Mouse (Mus musculus) CH12.LX (cell line): Measurements from ENCODE around the gene Gm1993.
"Not testable (repeated sequence)": the region's sequence is repeated elsewhere in the genome, so short reads cannot be mapped to it uniquely, and the experiment has no call there.

ENCODE experiments used
- CHD2 ChIP-seq: IDR thresholded peaks from 2 replicates; pipeline ENCODE4 v1.6.1; 2011; ENCODE audit warnings: low read length, improper control_type of control experiment
- CTCF ChIP-seq, 2 experiments: IDR thresholded peaks in 1 of 2; conservative IDR thresholded peaks in 1 of 2; 2 replicates each; pipeline ENCODE4 v1.5.1; 2011 to 2012; ENCODE audit warnings: low read depth in 2 of 2, low read length in 2 of 2, improper control_type of control experiment in 1 of 2, inconsistent platforms in 1 of 2, mild to moderate bottlenecking in 1 of 2, moderate library complexity in 1 of 2
- E2F4 ChIP-seq: IDR thresholded peaks from 2 replicates; pipeline ENCODE4 v1.6.1; 2011; ENCODE audit warnings: low read depth, low read length, improper control_type of control experiment; ENCODE audit not compliant: insufficient replicate concordance
- EP300 ChIP-seq: IDR thresholded peaks from 2 replicates; pipeline ENCODE4 v1.6.1; 2011; ENCODE audit warnings: low read length, improper control_type of control experiment
- IRF4 ChIP-seq: IDR thresholded peaks from 2 replicates; pipeline ENCODE4 v1.6.1; 2014; ENCODE audit warnings: low read depth, mild to moderate bottlenecking, inconsistent platforms, low read length, improper control_type of control experiment
- MAFK ChIP-seq: IDR thresholded peaks from 2 replicates; pipeline ENCODE4 v1.6.1; 2011; ENCODE audit warnings: low read length, improper control_type of control experiment; ENCODE audit not compliant: insufficient replicate concordance
- MAZ ChIP-seq: IDR thresholded peaks from 2 replicates; pipeline ENCODE4 v1.6.1; 2012; ENCODE audit warnings: low read depth, mild to moderate bottlenecking, inconsistent platforms, low read length, improper control_type of control experiment, moderate library complexity
- MEF2A ChIP-seq: IDR thresholded peaks from 2 replicates; pipeline ENCODE4 v1.6.1; 2014; ENCODE audit warnings: low read depth, mild to moderate bottlenecking, inconsistent platforms, low read length, improper control_type of control experiment, borderline replicate concordance
- POLR2A ChIP-seq: IDR thresholded peaks from 2 replicates; pipeline ENCODE4 v1.6.1; 2011; ENCODE audit warnings: low read depth, mild to moderate bottlenecking, improper control_type of control experiment, low read length
- SMC3 ChIP-seq: IDR thresholded peaks from 2 replicates; pipeline ENCODE4 v1.6.1; 2011; ENCODE audit warnings: low read depth, low read length, improper control_type of control experiment
- ZKSCAN1 ChIP-seq: IDR thresholded peaks from 2 replicates; pipeline ENCODE4 v1.6.1; 2012; ENCODE audit warnings: low read depth, inconsistent platforms, low read length, improper control_type of control experiment, borderline replicate concordance

DNA sequence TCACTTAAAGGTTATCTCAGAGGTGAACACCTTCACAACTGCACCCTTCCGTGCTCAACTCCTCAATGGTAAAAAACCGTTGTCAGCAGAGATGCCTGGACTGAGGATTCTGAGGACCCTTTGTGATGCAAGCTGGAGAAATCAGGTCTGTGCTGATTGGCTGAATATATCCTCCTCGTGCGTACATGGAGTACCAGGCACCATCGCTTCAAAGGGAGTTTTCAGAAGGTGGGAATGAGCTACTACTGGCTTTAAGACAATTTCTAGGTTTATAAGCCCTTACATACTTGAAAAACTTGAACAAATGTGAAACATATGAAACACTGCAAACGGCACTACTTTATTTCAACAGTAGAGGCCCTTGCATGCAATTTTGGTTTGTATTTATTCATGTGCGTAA, at the start of gene Gm1993:
- not testable (repeated sequence) for TF ChIP-seq ZKSCAN1; MAFK; CTCF (conservative IDR thresholded peaks at IDR 0.05 in 1 of 2, IDR thresholded peaks at IDR 0.05 in 1 of 2; ENCODE audit: low read depth in 2 of 2, low read length in 2 of 2); MAZ; SMC3; EP300; E2F4; CHD2; MEF2A; POLR2A; IRF4
